Mouse (Mus musculus) liver, postnatal 0 days (tissue): ENCODE data around the gene Ifitm1.

Source experiments
- CTCF ChIP-seq: sonication (generic); IDR thresholded peaks from 2 replicates; pipeline ENCODE4 v1.5.1; 2016; ENCODE audit warnings: antibody characterized with exemption, low read depth
- EP300 ChIP-seq: IDR thresholded peaks from 2 replicates; pipeline ENCODE4 v1.6.1; 2016; ENCODE audit warnings: antibody characterized with exemption, low read depth, mild to moderate bottlenecking

DNA sequence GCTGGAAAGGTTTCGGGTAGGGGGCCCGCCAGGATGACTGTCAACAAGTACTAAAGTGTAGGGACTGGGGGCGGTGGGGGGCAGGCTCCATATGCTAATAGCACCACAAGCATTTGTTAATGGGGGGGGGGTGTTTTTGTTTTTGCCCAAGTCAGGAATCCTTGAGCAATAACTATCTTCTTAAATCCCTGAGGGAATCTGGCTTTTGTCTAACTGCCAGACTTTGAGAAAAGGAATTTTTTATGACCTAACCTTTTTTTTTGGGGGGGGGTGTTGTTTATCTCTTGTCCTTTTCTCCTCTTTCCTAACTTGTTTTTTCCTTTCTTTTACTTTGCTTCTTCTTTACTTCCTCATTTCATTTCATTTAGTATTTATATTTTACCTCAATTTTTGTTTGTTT is 8.4 kb downstream of the Ifitm1 start:
- no peak for TF ChIP-seq CTCF
- no peak for TF ChIP-seq EP300
